Mouse (Mus musculus): ENCODE data around the gene Mylk3. TPM values are rescaled to one million over a fixed set of nuclear protein-coding genes. Genes with fewer than 3 reads are reported as not detected.

The Mylk3 gene
- polyA plus RNA-seq, 1 experiment from 2014 or later: 24.2 TPM

GRCm38 (mm10) chr8:85302931-85303330, 83.2 kb downstream of the Mylk3 start:
- H3K27me3 ChIP-seq (ENCODE audit: insufficient read depth, low read length): no peaks in the 10 kb centered on the region
- peaks cover 48% of the 10 kb centered on the region for H3K36me3 ChIP-seq (replicated peaks; ENCODE audit: insufficient read depth, low read length)
- no peak for TF ChIP-seq EP300 (IDR thresholded peaks at IDR 0.05; ENCODE audit: low read depth)
- ATAC-seq (no peak), DNase-seq (no peak)
- 74% methylated on average over 3 of the region's 3 CpGs for whole genome bisulfite sequencing (ENCODE audit: insufficient replicate concordance)
- H3K9me3 ChIP-seq (ENCODE audit: low read length): no peaks in the 10 kb centered on the region
- peaks cover 12% of the 10 kb centered on the region for H3K4me1 ChIP-seq (ENCODE audit: insufficient read depth)
- H3K27ac ChIP-seq (ENCODE audit: low read depth): no peak overlapping the region
- H3K4me3 ChIP-seq (ENCODE audit: low read depth, low read length): no peak overlapping the region
- H3K4me2 ChIP-seq (ENCODE audit: low read depth, low read length): no peak overlapping the region
- no peak overlapping the region for H3K9ac ChIP-seq (replicated peaks)

GRCm38 (mm10) chr8:85301941-85302340, 84.2 kb downstream of the Mylk3 start:
- Histone ChIP-seq H3K27me3 (ENCODE audit: insufficient read depth, low read length) (no peaks in the 10 kb centered on the region), H3K36me3 (replicated peaks; ENCODE audit: insufficient read depth, low read length) (peaks cover 39% of the 10 kb centered on the region), H3K4me3 (ENCODE audit: low read depth, low read length) (no peak overlapping the region), H3K4me1 (ENCODE audit: insufficient read depth) (peaks cover 17% of the 10 kb centered on the region), H3K9me3 (ENCODE audit: low read length) (no peaks in the 10 kb centered on the region), H3K27ac (ENCODE audit: low read depth) (no peak overlapping the region), H3K4me2 (ENCODE audit: low read depth, low read length) (peak overlapping the region; percentile 89; the same call in 1 of the 2 replicates), H3K9ac (replicated peaks) (peak overlapping the region; percentile 28; the same call in 1 of the 2 replicates)
- DNase-seq: no peak
- WGBS (ENCODE audit: insufficient replicate concordance): 76% methylated on average over 1 of the region's 1 CpGs
- ATAC-seq: no peak
- TF ChIP-seq EP300 (IDR thresholded peaks at IDR 0.05; ENCODE audit: low read depth): no peak
- TF ChIP-seq CTCF (IDR thresholded peaks at IDR 0.05; ENCODE audit: low read depth): no peak

- Histone ChIP-seq H3K4me2 (ENCODE audit: low read depth, low read length) (peak within 1 kb of the TSS; percentile 89), H3K36me3 (replicated peaks; ENCODE audit: insufficient read depth, low read length) (peaks cover 24% of the 10 kb centered on the region), H3K4me3 (ENCODE audit: low read depth, low read length) (peak within 1 kb of the TSS; percentile 93), H3K4me1 (ENCODE audit: insufficient read depth) (peaks cover 17% of the 10 kb centered on the region), H3K9ac (replicated peaks) (peak within 1 kb of the TSS; percentile 93), H3K9me3 (ENCODE audit: low read length) (no peaks in the 10 kb centered on the region), H3K27me3 (ENCODE audit: insufficient read depth, low read length) (no peaks in the 10 kb centered on the region), H3K27ac (ENCODE audit: low read depth) (peak within 1 kb of the TSS; percentile 93)
- DNase-seq: peak; percentile 98
- under 1% methylated on average over 63 of the region's 63 CpGs for WGBS (ENCODE audit: insufficient replicate concordance)
- TF ChIP-seq EP300 (IDR thresholded peaks at IDR 0.05; ENCODE audit: low read depth) (0 out of 2 replicates have a peak, but pooled peaks have one; percentile 10), CTCF (IDR thresholded peaks at IDR 0.05; ENCODE audit: low read depth) (no peak)
- peak; percentile 97 for ATAC-seq
Measured at GRCm38 (mm10) chr8:85299434-85300077, 86.6 kb downstream of the Mylk3 start, which contains the start of the genes Orc6 and Vps35. Gene Orc6, plus strand, starts transcription at chr8:85299632. Gene Vps35, minus strand, starts transcription at chr8:85299802.

GRCm38 (mm10) chr8:85298600-85299433, 87.3 kb downstream of the Mylk3 start:
- no peaks in the 10 kb centered on the region for H3K27me3 ChIP-seq (ENCODE audit: insufficient read depth, low read length)
- ATAC-seq: peak; percentile 28

GRCm38 (mm10) chr8:85286846-85287245, 99.3 kb downstream of the Mylk3 start:
- no peaks in the 10 kb centered on the region for H3K4me1 ChIP-seq (ENCODE audit: insufficient read depth)
- H3K4me2 ChIP-seq (ENCODE audit: low read depth, low read length): no peak overlapping the region
- H3K9ac ChIP-seq (replicated peaks): no peak overlapping the region
- no peaks in the 10 kb centered on the region for H3K27me3 ChIP-seq (ENCODE audit: insufficient read depth, low read length)
- DNase-seq (no peak), ATAC-seq (no peak)
- H3K36me3 ChIP-seq (replicated peaks; ENCODE audit: insufficient read depth, low read length): peaks cover 67% of the 10 kb centered on the region
- no peak overlapping the region for H3K27ac ChIP-seq (ENCODE audit: low read depth)
- WGBS (ENCODE audit: insufficient replicate concordance): 58% methylated on average over 1 of the region's 1 CpGs
- no peaks in the 10 kb centered on the region for H3K9me3 ChIP-seq (ENCODE audit: low read length)
- TF ChIP-seq EP300 (IDR thresholded peaks at IDR 0.05; ENCODE audit: low read depth) (peak; percentile 24; the same call in 1 of the 2 replicates), CTCF (IDR thresholded peaks at IDR 0.05; ENCODE audit: low read depth) (no peak)
- H3K4me3 ChIP-seq (ENCODE audit: low read depth, low read length): no peak overlapping the region

More at GRCm38 (mm10) chr8:85298600-85299433, 87.3 kb downstream of the Mylk3 start:
- Histone ChIP-seq H3K27ac (ENCODE audit: low read depth) (peak overlapping the region; percentile 93), H3K9me3 (ENCODE audit: low read length) (no peaks in the 10 kb centered on the region), H3K36me3 (replicated peaks; ENCODE audit: insufficient read depth, low read length) (peaks cover 23% of the 10 kb centered on the region), H3K4me2 (ENCODE audit: low read depth, low read length) (peak overlapping the region; percentile 89), H3K4me1 (ENCODE audit: insufficient read depth) (peaks cover 17% of the 10 kb centered on the region), H3K4me3 (ENCODE audit: low read depth, low read length) (peak overlapping the region; percentile 93), H3K9ac (replicated peaks) (peak overlapping the region; percentile 93)
- peak; percentile 35 for DNase-seq
- under 1% methylated on average over 52 of the region's 53 CpGs for WGBS (ENCODE audit: insufficient replicate concordance)
- no peak for TF ChIP-seq EP300 (IDR thresholded peaks at IDR 0.05; ENCODE audit: low read depth)
- TF ChIP-seq CTCF (IDR thresholded peaks at IDR 0.05; ENCODE audit: low read depth): no peak

Other genes with a start within 250 kb of the Mylk3 start
- gene Cks1brt, start 234.4 kb downstream of the Mylk3 start, polyA plus RNA-seq (2015; fragmentation: Nextera tagmentation; extraction: Ambion mirVana): not detected in 2 replicates
- gene Olfr371, start 160.4 kb downstream of the Mylk3 start, polyA plus RNA-seq (2015; fragmentation: Nextera tagmentation; extraction: Ambion mirVana): not detected in 2 replicates
- gene Orc6, start 86.7 kb downstream of the Mylk3 start, polyA plus RNA-seq (2015; fragmentation: Nextera tagmentation; extraction: Ambion mirVana): 40.1 and 46.3 TPM in 2 replicates
- 48.1 and 54.6 TPM in 2 replicates for gene Vps35, start 86.5 kb downstream of the Mylk3 start, polyA plus RNA-seq (2015; fragmentation: Nextera tagmentation; extraction: Ambion mirVana)
- gene 4921524J17Rik, start 46.5 kb upstream of the Mylk3 start, polyA plus RNA-seq (2015; fragmentation: Nextera tagmentation; extraction: Ambion mirVana): 16.5 and 17.7 TPM in 2 replicates
- 11.1 and 14.4 TPM in 2 replicates for gene Gpt2, start 106.2 kb upstream of the Mylk3 start, polyA plus RNA-seq (2015; fragmentation: Nextera tagmentation; extraction: Ambion mirVana)
- gene Dnaja2, start 169.0 kb upstream of the Mylk3 start, polyA plus RNA-seq (2015; fragmentation: Nextera tagmentation; extraction: Ambion mirVana): 82.9 and 89.2 TPM in 2 replicates